Mouse (Mus musculus) testis, adult 2 months (tissue): ENCODE measurements around the gene Ccn6.

ENCODE experiments used
- CTCF ChIP-seq: fragments of 200-500 bp; IDR thresholded peaks from 2 replicates; pipeline ENCODE4 v1.5.1; 2012; ENCODE audit warnings: low read depth, mild to moderate bottlenecking, inconsistent platforms, low read length, moderate library complexity; ENCODE audit not compliant: control insufficient read depth, insufficient read depth, insufficient replicate concordance
- POLR2A ChIP-seq: fragments of 200-500 bp; IDR thresholded peaks from 2 replicates; pipeline ENCODE4 v1.6.1; 2012; ENCODE audit warnings: low read depth, mild to moderate bottlenecking, inconsistent platforms, low read length, moderate library complexity; ENCODE audit not compliant: control insufficient read depth

DNA sequence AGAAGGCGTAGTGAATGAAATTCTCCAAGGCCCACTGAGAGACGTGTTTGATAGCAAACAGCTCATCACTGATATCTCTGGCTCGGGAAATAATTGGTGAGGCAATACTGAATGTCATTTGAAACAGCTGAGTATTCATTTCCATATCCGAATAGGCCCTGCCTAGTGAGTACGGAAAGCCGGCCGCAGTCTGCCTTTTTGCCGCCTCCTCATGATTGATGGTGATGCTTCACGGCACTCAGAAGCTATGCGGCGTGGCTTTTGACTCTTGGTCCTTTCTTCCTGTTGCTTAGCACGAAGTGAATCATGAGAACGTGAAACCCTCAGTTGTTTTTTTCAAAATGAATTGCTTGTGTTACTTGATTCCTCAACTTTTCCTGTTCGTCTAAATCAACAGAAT, 22.8 kb downstream of the Ccn6 start:
- TF ChIP-seq CTCF (no peak), POLR2A (no peak)
